Mouse (Mus musculus) E14TG2a.4 (cell line): ENCODE data around the gene Taar7f.

Experiments
- CTCF ChIP-seq: conservative IDR thresholded peaks from 2 replicates; pipeline ENCODE4 v1.5.1; 2014; ENCODE audit warnings: low read length
- NANOG ChIP-seq: IDR thresholded peaks from 2 replicates; pipeline ENCODE4 v1.6.1; 2014; ENCODE audit warnings: borderline replicate concordance, low read length, mixed read lengths
- POU5F1 ChIP-seq: IDR thresholded peaks from 2 replicates; pipeline ENCODE4 v1.6.1; 2014; ENCODE audit warnings: low read length, borderline replicate concordance

GRCm38 (mm10) chr10:24087168-24087567 is 37.9 kb downstream of the Taar7f start:
- no peak for TF ChIP-seq CTCF
- no peak for TF ChIP-seq NANOG
- TF ChIP-seq POU5F1 = no peak
